Mouse (Mus musculus) ES-E14 (cell line): ENCODE data around the gene AW146154. TPM values are rescaled to one million over a fixed set of nuclear protein-coding genes. Genes with fewer than 3 reads are reported as not detected.

Source experiments
- total RNA-seq: library from RNA; depleted of rRNA; stranded (reverse); fragments of 300-350 nt; gene quantifications from 2 replicates; pipeline ENCODE4 v1.2.3, GENCODE M21; 2012; rRNA removed

The AW146154 gene
- total RNA-seq, 1 experiment = 9.5 TPM

Other genes with a start within 250 kb of the AW146154 start
- gene AI987944, start 106.5 kb downstream of the AW146154 start, total RNA-seq = 15.5 and 15.8 TPM in 2 replicates
- not detected in 2 replicates for gene Vmn2r57, start 51.2 kb downstream of the AW146154 start, total RNA-seq
- 0.04 and 0.16 TPM in 2 replicates for gene Gm20449, start 473 bp downstream of the AW146154 start, total RNA-seq
- gene Gm6871, start 73.8 kb upstream of the AW146154 start, total RNA-seq = 67.1 and 83.1 TPM in 2 replicates
- 50.6 and 53.6 TPM in 2 replicates for gene 2610021A01Rik, start 99.3 kb upstream of the AW146154 start, total RNA-seq
- 10.4 and 11.3 TPM in 2 replicates for gene Zfp788, start 133.3 kb upstream of the AW146154 start, total RNA-seq